Mouse (Mus musculus): ENCODE measurements around the gene Adcy2.

DNA sequence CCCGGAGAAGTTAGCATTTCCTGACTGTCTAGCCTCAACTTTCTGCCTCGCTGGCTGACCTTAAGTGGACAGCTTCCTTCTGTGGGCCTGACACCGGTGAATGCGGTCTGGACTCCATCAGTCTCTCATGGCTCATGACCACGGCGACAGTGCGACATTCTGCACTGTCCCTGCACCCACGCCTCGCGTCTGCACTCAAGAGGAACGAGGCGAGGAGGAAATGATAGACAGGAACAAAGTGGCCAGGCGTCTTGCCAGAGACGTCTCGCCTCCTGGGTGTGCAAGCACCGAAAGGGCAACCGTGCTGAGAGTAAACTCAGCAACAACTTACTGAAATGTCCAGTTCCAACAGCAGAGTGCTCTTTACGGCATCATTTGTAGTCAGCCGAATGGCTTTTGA lies 427.1 kb downstream of the Adcy2 start:
- TF ChIP-seq CTCF (IDR thresholded peaks at IDR 0.05; ENCODE audit: control insufficient read depth, insufficient read depth, insufficient read length): no peak
- TF ChIP-seq MAX (IDR thresholded peaks at IDR 0.05): no peak
- TF ChIP-seq CEBPB (IDR thresholded peaks at IDR 0.05; ENCODE audit: low read depth): no peak
- no peak for TF ChIP-seq FOSL1 (IDR thresholded peaks at IDR 0.05; ENCODE audit: insufficient read depth, low read length, poor library complexity, severe bottlenecking)
- no peak for TF ChIP-seq MYOG (IDR thresholded peaks at IDR 0.05; ENCODE audit: control insufficient read depth, extremely low read depth, insufficient read length)
- TF ChIP-seq MYOD1 (IDR thresholded peaks at IDR 0.05; ENCODE audit: control insufficient read depth, insufficient read length, low read depth): no peak
